Mouse (Mus musculus) T-cell, adult 66 days (primary cell): ENCODE data around the gene Btbd35f21. TPM values are rescaled to one million over a fixed set of nuclear protein-coding genes. Genes with fewer than 3 reads are reported as not detected.

Experiments used
- total RNA-seq, 2 experiments: library from RNA; stranded (reverse); gene quantifications; 3 replicates in 1 of 2; 4 replicates in 1 of 2; pipeline ENCODE4 v1.2.4; 2023

The Btbd35f21 gene
- not detected for total RNA-seq

GRCm38 (mm10) chrX:32725809-32726208, at the start of gene Btbd35f21:
Gene Btbd35f21, plus strand, starts transcription at chrX:32726109.

Other genes starting within 250 kb of the Btbd35f21 start
- not detected for gene Btbd35f1, start 166.1 kb upstream of the Btbd35f21 start, total RNA-seq
- gene Gm5926, start 75.4 kb upstream of the Btbd35f21 start, total RNA-seq, result not detected
- gene Btbd35f30, start 168.5 kb downstream of the Btbd35f21 start, total RNA-seq, result not detected
- not detected for gene Gm21789, start 215.7 kb downstream of the Btbd35f21 start, total RNA-seq
- gene Btbd35f5, start 247.8 kb downstream of the Btbd35f21 start, total RNA-seq, result not detected